Mouse (Mus musculus) embryonic facial prominence, embryonic 13.5 days (tissue): ENCODE results near the gene Nudt9. TPM values are rescaled to one million over a fixed set of nuclear protein-coding genes. Genes with fewer than 3 reads are reported as not detected.

ENCODE experiments used
- ATAC-seq: fragments of 200-750 bp; cut with Nextera tagmentation; 2 replicates; pipeline ENCODE4 v1.8.0; 2017; ENCODE audit warnings: low read depth; ENCODE audit not compliant: insufficient number of reproducible peaks, insufficient read depth, low FRiP score, low TSS enrichment
- H3K27ac ChIP-seq: fragments of 300-500 bp; sonication (generic); 2 replicates; pipeline ENCODE4 v1.5.1; 2015; ENCODE audit warnings: moderate library complexity, mild to moderate bottlenecking, inconsistent platforms
- H3K27me3 ChIP-seq: fragments of 300-500 bp; sonication (generic); 2 replicates; pipeline ENCODE4 v1.6.1; 2015; ENCODE audit warnings: mild to moderate bottlenecking, inconsistent platforms
- H3K36me3 ChIP-seq: fragments of 300-500 bp; sonication (generic); 2 replicates; pipeline ENCODE4 v1.6.1; 2015; ENCODE audit warnings: mild to moderate bottlenecking, inconsistent platforms
- H3K4me1 ChIP-seq: fragments of 300-500 bp; sonication (generic); 2 replicates; pipeline ENCODE4 v1.6.1; 2015; ENCODE audit warnings: inconsistent platforms
- H3K4me2 ChIP-seq: fragments of 300-500 bp; sonication (generic); 2 replicates; pipeline ENCODE4 v1.6.1; 2015; ENCODE audit warnings: moderate library complexity, mild to moderate bottlenecking, inconsistent platforms
- H3K4me3 ChIP-seq: fragments of 300-500 bp; sonication (generic); 2 replicates; pipeline ENCODE4 v1.5.1; 2015; ENCODE audit warnings: mild to moderate bottlenecking, inconsistent platforms
- H3K9ac ChIP-seq: fragments of 300-500 bp; sonication (generic); 2 replicates; pipeline ENCODE4 v1.6.1; 2015; ENCODE audit warnings: mild to moderate bottlenecking, inconsistent platforms
- H3K9me3 ChIP-seq: fragments of 300-500 bp; sonication (generic); 2 replicates; pipeline ENCODE4 v1.6.1; 2016; ENCODE audit warnings: inconsistent platforms
- WGBS: fragments of 180-500 bp; shearing (Covaris S2); methylation state at CpG from one replicate; pipeline ENCODE4 v1.1.7; 2015; ENCODE audit warnings: mixed read lengths; 5-methylcytosine and 5-hydroxymethylcytosine counted together
- polyA plus RNA-seq: library from polyadenylated mRNA; unstranded; fragments of >200 nt; fragmentation: Nextera tagmentation; extraction: Ambion mirVana; gene quantifications from 2 replicates; pipeline ENCODE4 v1.2.1, GENCODE M21; 2015

Nudt9 gene
- polyA plus RNA-seq = 63.0 and 64.0 TPM in 2 replicates

DNA sequence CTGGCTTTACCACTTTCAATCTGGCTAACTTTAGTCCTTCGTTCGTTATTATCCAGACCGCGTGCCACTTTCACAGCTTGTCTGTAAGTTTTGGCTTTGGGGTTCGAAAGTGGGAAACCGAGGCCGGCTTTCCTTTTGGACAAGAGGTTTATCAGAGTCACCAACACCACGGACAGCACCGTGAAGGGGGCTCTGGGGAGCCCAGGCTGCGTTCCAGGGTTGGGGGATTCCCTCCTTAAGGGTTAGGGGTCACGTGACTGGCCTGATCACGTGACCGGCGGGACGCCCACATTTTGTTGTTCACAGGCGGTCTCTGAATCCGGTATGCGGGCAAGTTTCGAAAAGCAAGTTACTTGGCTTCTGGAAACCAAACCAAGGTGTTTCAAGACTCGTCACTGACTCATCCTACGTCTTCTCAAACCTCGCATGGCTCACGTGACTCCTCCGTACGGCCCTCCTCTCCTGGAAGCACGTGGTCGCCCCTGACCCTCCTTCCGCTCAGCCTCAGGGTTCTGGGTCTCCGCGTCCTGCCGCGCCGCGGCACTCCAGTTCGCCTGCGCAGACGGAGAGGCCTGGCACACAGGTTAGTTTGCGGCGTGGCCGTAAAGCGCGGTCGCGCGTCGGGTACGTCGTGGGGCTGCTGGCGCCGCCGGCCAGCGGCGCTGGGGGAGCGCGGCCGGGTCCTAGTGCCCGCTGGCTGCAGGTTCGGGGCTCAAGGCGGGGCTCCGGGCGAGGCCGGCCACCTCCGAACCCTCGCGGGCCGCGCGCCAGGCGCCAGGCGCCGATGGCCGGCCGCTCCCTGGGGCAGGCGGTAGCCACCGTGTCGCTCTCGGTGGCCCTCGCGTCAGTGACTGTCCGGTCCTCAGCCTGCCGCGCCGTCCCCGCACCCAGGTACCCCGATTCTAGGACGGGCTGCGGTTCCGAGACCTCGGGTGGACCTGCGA, at the start of gene Nudt9:
Gene Nudt9 (plus strand): TSS at position 51 of the 944 bp plus-strand sequence.
- H3K9ac ChIP-seq = peak within 1 kb of the TSS; percentile 91
- peak; percentile 96 for ATAC-seq
- H3K4me3 ChIP-seq = peak within 1 kb of the TSS; percentile 89
- H3K27me3 ChIP-seq = no peaks in the 10 kb centered on the region
- peak within 1 kb of the TSS; percentile 89 for H3K27ac ChIP-seq
- peaks cover 20% of the 10 kb centered on the region for H3K4me1 ChIP-seq
- H3K9me3 ChIP-seq = no peaks in the 10 kb centered on the region
- peaks cover 11% of the 10 kb centered on the region for H3K36me3 ChIP-seq
- 5% methylated on average over 86 of the region's 90 CpGs for WGBS
- peak within 1 kb of the TSS; percentile 78 for H3K4me2 ChIP-seq

DNA sequence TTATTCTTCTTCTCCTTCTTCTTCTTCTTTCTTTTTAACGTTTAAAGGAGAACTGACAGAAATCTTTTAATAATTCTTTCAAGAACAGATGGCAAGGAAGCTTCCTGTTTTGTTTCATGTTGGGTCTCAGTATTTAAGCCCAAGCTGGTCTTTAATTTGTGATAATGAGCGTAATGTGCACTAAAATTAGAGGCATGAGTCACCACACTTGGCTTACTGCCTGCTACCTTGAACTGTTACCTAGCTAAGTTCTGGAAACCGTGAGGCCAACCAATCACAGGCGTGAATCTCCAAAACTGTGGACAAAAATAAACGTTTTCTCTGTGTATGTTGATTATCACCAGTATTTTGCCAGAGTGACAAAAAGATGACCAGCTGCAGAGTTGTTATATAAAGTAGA, 47.4 kb upstream of the Nudt9 start:
- H3K27me3 ChIP-seq = no peaks in the 10 kb centered on the region
- no peak overlapping the region for H3K4me3 ChIP-seq
- H3K4me1 ChIP-seq = no peaks in the 10 kb centered on the region
- H3K36me3 ChIP-seq = no peaks in the 10 kb centered on the region
- H3K9ac ChIP-seq = no peak overlapping the region
- H3K27ac ChIP-seq = no peak overlapping the region
- WGBS = 70% methylated on average over 5 of the region's 5 CpGs
- no peak overlapping the region for H3K4me2 ChIP-seq
- ATAC-seq = no peak
- no peaks in the 10 kb centered on the region for H3K9me3 ChIP-seq

DNA sequence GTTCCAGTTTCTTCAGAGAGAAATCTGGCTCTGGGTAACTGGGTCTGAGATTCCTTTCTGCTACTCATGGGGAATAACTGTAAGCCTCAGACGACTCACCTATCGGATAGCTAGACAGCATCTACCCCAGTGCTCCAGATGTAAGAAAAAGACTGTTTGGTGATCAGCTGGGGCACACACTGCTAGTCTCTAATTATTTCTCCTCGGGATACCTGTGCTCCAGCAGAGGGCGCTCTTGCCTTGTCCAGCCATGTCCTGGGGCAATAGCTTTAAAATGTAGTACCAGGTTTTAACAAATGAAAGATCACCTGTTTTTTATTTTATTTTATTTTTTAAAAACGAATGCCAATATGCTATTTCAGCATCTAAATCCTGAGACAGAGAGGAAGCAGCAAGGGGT, 46.4 kb upstream of the Nudt9 start:
- Histone ChIP-seq H3K27ac (no peak overlapping the region), H3K9me3 (no peaks in the 10 kb centered on the region), H3K4me1 (no peaks in the 10 kb centered on the region), H3K4me3 (no peak overlapping the region), H3K9ac (no peak overlapping the region), H3K27me3 (no peaks in the 10 kb centered on the region), H3K36me3 (no peaks in the 10 kb centered on the region), H3K4me2 (no peak overlapping the region)
- 6% methylated on average over 5 of the region's 5 CpGs for WGBS
- ATAC-seq = no peak

DNA sequence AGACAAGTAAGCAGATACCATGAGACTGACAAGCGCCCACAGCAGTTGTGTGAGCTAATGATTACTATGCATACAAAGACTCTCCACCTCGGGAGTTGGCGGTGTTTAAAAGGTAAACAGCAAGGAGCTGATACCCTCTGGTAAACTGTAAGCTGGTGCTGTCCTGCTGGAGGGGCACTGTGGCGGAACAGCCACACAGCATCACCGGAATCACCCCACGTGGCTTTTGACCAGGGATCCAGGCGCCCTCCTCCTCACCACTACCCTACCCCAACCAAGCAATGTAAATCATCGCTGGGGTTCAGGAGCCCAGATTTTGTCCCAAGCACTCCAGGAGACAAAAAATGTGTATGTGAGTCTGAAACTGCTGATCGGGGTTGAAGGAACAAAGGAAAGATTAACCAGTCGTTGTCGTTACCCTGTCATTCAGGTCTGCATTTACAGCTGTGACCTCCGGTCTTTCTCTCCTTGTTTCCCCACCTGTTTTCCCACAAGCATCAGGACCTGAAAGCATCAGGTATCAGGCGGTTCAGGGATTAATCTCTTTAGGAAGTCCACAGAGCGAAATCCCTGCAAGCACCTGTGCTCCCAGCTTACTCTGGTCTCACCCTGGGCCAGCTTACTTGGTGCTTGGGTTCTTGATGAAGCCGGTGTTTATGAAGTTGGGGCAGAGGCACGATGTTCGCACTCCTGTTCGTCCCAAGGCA, 43.4 kb upstream of the Nudt9 start:
- no peak overlapping the region for H3K27ac ChIP-seq
- H3K4me3 ChIP-seq = peak overlapping the region; percentile 8; the same call in 1 of the 2 replicates
- no peaks in the 10 kb centered on the region; the same call in 1 of the 2 replicates for H3K36me3 ChIP-seq
- H3K9ac ChIP-seq = 0 out of 2 replicates have a peak overlapping the region, but pooled peaks have one; percentile 27
- no peaks in the 10 kb centered on the region for H3K4me1 ChIP-seq
- no peaks in the 10 kb centered on the region for H3K9me3 ChIP-seq
- 21% methylated on average over 18 of the region's 18 CpGs for WGBS
- H3K27me3 ChIP-seq = no peaks in the 10 kb centered on the region
- ATAC-seq = no peak
- peak overlapping the region; percentile 33 for H3K4me2 ChIP-seq

DNA sequence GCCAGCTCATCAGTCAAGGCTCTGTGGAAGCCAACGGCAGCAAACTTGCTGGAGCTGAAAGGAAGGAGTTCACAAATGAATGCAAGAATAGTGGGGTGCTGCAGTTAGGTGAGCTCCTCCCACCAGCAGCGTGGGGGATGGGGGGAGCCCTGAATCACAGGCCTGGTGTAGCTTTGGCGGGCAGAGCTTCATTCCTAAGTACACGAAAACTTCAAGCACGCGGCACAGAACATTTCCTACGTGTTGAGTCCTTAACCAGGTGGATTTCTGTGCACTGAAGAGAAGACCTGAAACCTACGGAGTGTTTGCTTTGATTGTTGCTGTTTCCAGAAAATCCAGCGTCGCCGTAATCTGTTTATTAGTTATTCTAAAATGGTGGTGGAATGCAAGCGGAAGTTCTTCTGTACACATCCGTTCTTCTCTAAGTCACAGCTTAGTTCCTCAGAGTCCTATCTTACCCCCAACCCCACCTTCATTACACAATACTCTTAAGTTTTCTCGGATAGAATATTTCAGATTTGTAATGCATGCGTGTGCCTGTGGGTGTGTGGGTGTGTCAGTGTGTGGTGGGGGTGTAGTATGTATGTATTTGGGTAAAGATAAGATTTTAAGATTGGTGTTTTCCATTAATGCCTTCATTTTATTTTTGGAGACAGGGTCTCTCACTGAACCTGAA, 42.7 kb upstream of the Nudt9 start:
- H3K9ac ChIP-seq = 0 out of 2 replicates have a peak overlapping the region, but pooled peaks have one; percentile 27
- no peaks in the 10 kb centered on the region for H3K27me3 ChIP-seq
- no peaks in the 10 kb centered on the region; the same call in 1 of the 2 replicates for H3K36me3 ChIP-seq
- H3K4me3 ChIP-seq = peak overlapping the region; percentile 8; the same call in 1 of the 2 replicates
- WGBS = 40% methylated on average over 15 of the region's 15 CpGs
- H3K27ac ChIP-seq = peak overlapping the region; percentile 22; the same call in 1 of the 2 replicates
- no peak for ATAC-seq
- no peaks in the 10 kb centered on the region for H3K4me1 ChIP-seq
- H3K9me3 ChIP-seq = no peaks in the 10 kb centered on the region
- H3K4me2 ChIP-seq = peak overlapping the region; percentile 33

DNA sequence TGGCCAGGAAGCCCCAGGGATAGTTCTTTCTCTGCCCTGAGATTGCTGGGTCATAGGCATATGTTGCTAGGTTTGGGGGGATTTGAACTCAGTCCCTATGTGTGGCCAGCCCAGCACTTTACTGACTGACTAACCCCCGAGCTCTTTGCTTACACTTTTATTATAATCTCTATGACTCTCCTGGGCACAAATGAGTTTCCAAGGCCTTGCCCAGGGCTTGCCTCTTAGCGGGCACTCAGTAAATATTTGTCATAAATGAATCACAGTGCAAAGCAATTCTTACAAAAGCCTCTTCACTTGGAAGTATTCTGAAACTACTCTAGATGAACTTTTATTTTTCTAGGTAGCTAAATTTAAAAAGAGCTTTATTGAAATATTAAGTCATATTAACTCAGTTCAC, 42.2 kb upstream of the Nudt9 start:
- 88% methylated on average over 2 of the region's 2 CpGs for whole genome bisulfite sequencing
- H3K27me3 ChIP-seq = no peaks in the 10 kb centered on the region
- no peaks in the 10 kb centered on the region for H3K4me1 ChIP-seq
- no peaks in the 10 kb centered on the region; the same call in 1 of the 2 replicates for H3K36me3 ChIP-seq
- H3K4me2 ChIP-seq = no peak overlapping the region
- no peaks in the 10 kb centered on the region for H3K9me3 ChIP-seq
- ATAC-seq = no peak
- no peak overlapping the region for H3K27ac ChIP-seq
- H3K4me3 ChIP-seq = no peak overlapping the region
- no peak overlapping the region for H3K9ac ChIP-seq

DNA sequence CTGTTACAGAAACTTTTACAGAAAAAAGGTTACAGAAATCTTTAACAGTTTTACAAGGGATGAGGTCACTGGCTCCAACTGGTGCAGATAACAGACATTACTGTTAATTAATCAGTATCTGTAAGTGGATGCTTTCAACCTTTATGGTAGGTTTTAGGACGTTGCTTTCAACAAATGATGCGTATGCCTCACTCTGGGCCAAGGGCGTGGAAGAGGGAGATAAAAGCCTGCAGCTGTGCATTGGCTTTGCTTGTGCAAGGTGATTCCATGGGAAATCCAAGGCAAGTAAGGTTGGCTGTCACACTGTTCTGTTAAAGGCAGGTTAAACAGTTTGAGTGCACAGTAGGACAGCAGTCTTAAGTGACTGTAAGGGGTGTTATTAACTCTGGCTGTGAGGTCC, 39.3 kb upstream of the Nudt9 start:
- 82% methylated on average over 3 of the region's 3 CpGs for WGBS

DNA sequence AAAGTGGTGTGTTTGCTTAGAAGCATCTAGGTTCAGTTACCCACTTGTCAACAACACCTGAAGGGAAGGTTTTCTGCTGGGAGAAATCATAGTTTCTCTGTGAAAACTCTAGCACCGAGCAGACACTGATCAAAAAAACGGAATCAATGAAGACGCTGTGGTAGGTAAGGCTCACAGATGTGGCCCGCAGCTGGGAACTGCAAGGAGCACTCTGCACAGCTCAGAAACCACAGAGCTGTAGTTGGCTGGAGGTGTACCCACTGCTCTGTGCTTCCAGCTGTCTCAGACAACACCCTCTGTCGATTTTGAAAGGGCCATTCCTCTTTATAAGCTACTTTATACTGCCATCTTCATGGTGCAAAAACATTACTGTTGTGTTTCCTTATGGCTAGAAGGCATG, 38.3 kb upstream of the Nudt9 start:
- Histone ChIP-seq H3K27me3 (no peaks in the 10 kb centered on the region), H3K27ac (no peak overlapping the region), H3K4me2 (no peak overlapping the region), H3K9me3 (no peaks in the 10 kb centered on the region), H3K4me1 (no peaks in the 10 kb centered on the region), H3K9ac (no peak overlapping the region), H3K36me3 (no peaks in the 10 kb centered on the region; the same call in 1 of the 2 replicates), H3K4me3 (no peak overlapping the region)
- WGBS = 75% methylated on average over 5 of the region's 5 CpGs
- no peak for ATAC-seq

More for the DNA sequence above, 39.3 kb upstream of the Nudt9 start:
- Histone ChIP-seq H3K4me1 (no peaks in the 10 kb centered on the region), H3K27ac (no peak overlapping the region), H3K36me3 (no peaks in the 10 kb centered on the region; the same call in 1 of the 2 replicates), H3K4me2 (no peak overlapping the region), H3K4me3 (no peak overlapping the region), H3K27me3 (no peaks in the 10 kb centered on the region), H3K9ac (no peak overlapping the region), H3K9me3 (no peaks in the 10 kb centered on the region)
- ATAC-seq = no peak

DNA sequence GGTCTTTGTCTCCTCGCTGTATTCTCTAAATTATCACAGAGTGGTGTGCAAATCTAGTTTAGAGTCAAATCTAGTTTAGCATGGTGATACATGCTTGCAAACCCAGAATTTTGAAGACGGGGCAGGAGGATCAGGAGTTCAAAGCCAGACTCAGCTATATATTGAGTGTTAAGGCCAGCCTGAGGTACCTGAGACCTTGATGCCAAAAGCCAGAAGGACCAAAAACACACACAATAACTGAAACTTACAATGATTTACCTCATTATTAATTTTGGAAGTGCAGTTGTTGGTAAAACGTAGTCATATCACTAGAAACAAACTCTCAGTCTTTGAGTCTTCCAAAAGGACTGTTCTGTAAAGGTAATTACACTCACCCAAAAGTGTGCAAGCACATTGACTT, 36.7 kb upstream of the Nudt9 start:
- no peak overlapping the region for H3K4me3 ChIP-seq
- no peak overlapping the region for H3K27ac ChIP-seq
- H3K36me3 ChIP-seq = no peaks in the 10 kb centered on the region; the same call in 1 of the 2 replicates
- H3K27me3 ChIP-seq = no peaks in the 10 kb centered on the region
- no peak overlapping the region for H3K4me2 ChIP-seq
- 88% methylated on average over 3 of the region's 3 CpGs for WGBS
- H3K4me1 ChIP-seq = no peaks in the 10 kb centered on the region
- no peak for ATAC-seq
- no peak overlapping the region for H3K9ac ChIP-seq
- no peaks in the 10 kb centered on the region for H3K9me3 ChIP-seq

DNA sequence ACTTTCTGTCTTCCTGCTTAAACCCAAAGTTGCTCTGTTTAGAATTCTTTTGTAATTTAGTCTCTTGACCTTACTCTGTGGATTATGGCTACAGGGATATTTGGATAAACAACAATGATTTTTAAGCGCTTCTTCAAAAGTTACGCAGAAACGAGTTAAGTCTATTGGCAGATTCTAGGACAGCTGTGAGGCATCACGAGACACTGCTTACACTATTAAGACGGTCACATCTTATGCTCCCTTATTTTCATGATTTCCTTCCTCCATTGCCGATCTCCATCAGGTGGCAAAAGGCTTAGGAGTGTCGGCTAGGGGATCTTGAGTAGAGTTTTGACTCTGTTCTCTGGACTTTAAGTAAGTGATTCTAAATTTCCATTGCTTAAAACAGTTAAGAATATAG, 35.8 kb upstream of the Nudt9 start:
- Histone ChIP-seq H3K36me3 (no peaks in the 10 kb centered on the region; the same call in 1 of the 2 replicates), H3K4me1 (no peaks in the 10 kb centered on the region), H3K4me2 (no peak overlapping the region), H3K27ac (no peak overlapping the region), H3K4me3 (no peak overlapping the region), H3K9me3 (no peaks in the 10 kb centered on the region), H3K27me3 (no peaks in the 10 kb centered on the region), H3K9ac (no peak overlapping the region)
- ATAC-seq = no peak
- 91% methylated on average over 7 of the region's 7 CpGs for WGBS

DNA sequence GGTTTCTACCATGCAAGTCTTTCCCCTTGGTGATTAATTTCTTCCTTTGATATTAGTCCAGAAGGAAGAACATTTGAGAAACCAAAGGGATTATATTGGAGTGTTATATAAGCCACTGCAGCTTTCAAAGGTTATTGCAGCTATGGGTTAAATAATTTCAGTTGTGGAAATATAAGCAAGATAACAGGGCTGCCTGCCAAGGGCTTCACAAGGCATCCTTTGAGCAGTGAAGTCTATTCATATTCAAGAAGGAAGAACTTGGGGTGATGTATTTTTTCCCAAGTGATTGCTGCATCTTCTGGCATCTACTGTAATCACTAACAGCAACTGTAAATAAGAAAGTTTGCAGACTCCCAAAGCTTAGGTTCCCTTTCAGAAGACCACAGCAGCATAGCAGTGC, 34.7 kb upstream of the Nudt9 start:
- no peaks in the 10 kb centered on the region for H3K27me3 ChIP-seq
- no peak for ATAC-seq
- H3K4me3 ChIP-seq = no peak overlapping the region
- no peak overlapping the region for H3K4me2 ChIP-seq
- no peaks in the 10 kb centered on the region for H3K9me3 ChIP-seq
- H3K36me3 ChIP-seq = peaks cover 4% of the 10 kb centered on the region; the same call in 1 of the 2 replicates
- H3K4me1 ChIP-seq = no peaks in the 10 kb centered on the region
- H3K27ac ChIP-seq = no peak overlapping the region
- H3K9ac ChIP-seq = no peak overlapping the region
